Mouse (Mus musculus): ENCODE measurements around the gene Gchfr.

- no peak for TF ChIP-seq CTCF (IDR thresholded peaks at IDR 0.05; ENCODE audit: insufficient read depth, low read length)
- no peak for TF ChIP-seq POLR2A (IDR thresholded peaks at IDR 0.05; ENCODE audit: borderline replicate concordance, extremely low read depth, low read depth, low read length)
Observed at GRCm38 (mm10) chr2:119172862-119173576, 5.4 kb downstream of the Gchfr start.
